Mouse (Mus musculus): ENCODE data around the gene Zbtb46. TPM values are rescaled to one million over a fixed set of nuclear protein-coding genes. Genes with fewer than 3 reads are reported as not detected.
A peak's percentile ranks its signal among the peaks of the same experiment; 100 is the strongest.

The Zbtb46 gene
- polyA plus RNA-seq, 1 experiment from 2014 or later = 10.3 TPM

- Histone ChIP-seq H3K4me3 (ENCODE audit: low read depth, low read length) (peak overlapping the region; percentile 97), H3K27me3 (ENCODE audit: control insufficient read depth, insufficient read depth, low read length) (no peaks in the 10 kb centered on the region), H3K4me2 (peak overlapping the region; percentile 100), H3K4me1 (ENCODE audit: control insufficient read depth, insufficient read depth, low read length) (peaks cover 19% of the 10 kb centered on the region), H3K9me3 (replicated peaks; ENCODE audit: control insufficient read depth, low read length) (no peaks in the 10 kb centered on the region), H3K27ac (ENCODE audit: low read depth, low read length) (peak overlapping the region; percentile 81), H3K9ac (ENCODE audit: low read depth, low read length) (peak overlapping the region; percentile 91), H3K36me3 (ENCODE audit: control insufficient read depth, insufficient read depth, low read length) (no peaks in the 10 kb centered on the region)
- WGBS (ENCODE audit: insufficient replicate concordance) = under 1% methylated on average over 56 of the region's 72 CpGs
- ATAC-seq (replicated peaks; ENCODE audit: insufficient number of reproducible peaks, low FRiP score, low TSS enrichment) = no peak; the same call in 1 of the 2 replicates
Measured at GRCm38 (mm10) chr2:181458411-181459152, 644 bp downstream of the Zbtb46 start.

- H3K4me2 ChIP-seq = peak overlapping the region; percentile 100
- WGBS (ENCODE audit: insufficient replicate concordance) = 4% methylated on average over 15 of the region's 15 CpGs
- H3K4me1 ChIP-seq (ENCODE audit: control insufficient read depth, insufficient read depth, low read length) = peaks cover 12% of the 10 kb centered on the region
- no peaks in the 10 kb centered on the region for H3K9me3 ChIP-seq (replicated peaks; ENCODE audit: control insufficient read depth, low read length)
- no peak for ATAC-seq (replicated peaks; ENCODE audit: insufficient number of reproducible peaks, low FRiP score, low TSS enrichment)
- no peaks in the 10 kb centered on the region for H3K27me3 ChIP-seq (ENCODE audit: control insufficient read depth, insufficient read depth, low read length)
- peak overlapping the region; percentile 91 for H3K9ac ChIP-seq (ENCODE audit: low read depth, low read length)
- H3K36me3 ChIP-seq (ENCODE audit: control insufficient read depth, insufficient read depth, low read length) = no peaks in the 10 kb centered on the region
- H3K4me3 ChIP-seq (ENCODE audit: low read depth, low read length) = peak overlapping the region; percentile 97
- no peak overlapping the region for H3K27ac ChIP-seq (ENCODE audit: low read depth, low read length)
Measured at GRCm38 (mm10) chr2:181457831-181458230, 1.4 kb downstream of the Zbtb46 start.

GRCm38 (mm10) chr2:181455899-181456298 is 3.3 kb downstream of the Zbtb46 start:
- ATAC-seq (replicated peaks; ENCODE audit: insufficient number of reproducible peaks, low FRiP score, low TSS enrichment) = no peak
- Histone ChIP-seq H3K4me1 (ENCODE audit: control insufficient read depth, insufficient read depth, low read length) (peaks cover 8% of the 10 kb centered on the region), H3K4me3 (ENCODE audit: low read depth, low read length) (no peak overlapping the region), H3K4me2 (no peak overlapping the region), H3K27me3 (ENCODE audit: control insufficient read depth, insufficient read depth, low read length) (no peaks in the 10 kb centered on the region), H3K36me3 (ENCODE audit: control insufficient read depth, insufficient read depth, low read length) (no peaks in the 10 kb centered on the region), H3K9me3 (replicated peaks; ENCODE audit: control insufficient read depth, low read length) (no peaks in the 10 kb centered on the region), H3K9ac (ENCODE audit: low read depth, low read length) (no peak overlapping the region), H3K27ac (ENCODE audit: low read depth, low read length) (no peak overlapping the region)
- WGBS (ENCODE audit: insufficient replicate concordance) = 71% methylated on average over 2 of the region's 2 CpGs

- Histone ChIP-seq H3K4me3 (ENCODE audit: low read depth, low read length) (no peak overlapping the region), H3K36me3 (ENCODE audit: control insufficient read depth, insufficient read depth, low read length) (no peaks in the 10 kb centered on the region), H3K4me1 (ENCODE audit: control insufficient read depth, insufficient read depth, low read length) (0 out of 2 replicates have a peak, but pooled peaks cover 2% of the 10 kb centered on the region), H3K9ac (ENCODE audit: low read depth, low read length) (no peak overlapping the region), H3K9me3 (replicated peaks; ENCODE audit: control insufficient read depth, low read length) (no peaks in the 10 kb centered on the region), H3K27me3 (ENCODE audit: control insufficient read depth, insufficient read depth, low read length) (no peaks in the 10 kb centered on the region), H3K27ac (ENCODE audit: low read depth, low read length) (no peak overlapping the region), H3K4me2 (no peak overlapping the region)
- 25% methylated on average over 1 of the region's 1 CpGs for WGBS (ENCODE audit: insufficient replicate concordance)
- no peak for ATAC-seq (replicated peaks; ENCODE audit: insufficient number of reproducible peaks, low FRiP score, low TSS enrichment)
Measured at GRCm38 (mm10) chr2:181453274-181453673, 6.0 kb downstream of the Zbtb46 start.

GRCm38 (mm10) chr2:181452181-181452580 is 7.0 kb downstream of the Zbtb46 start:
- no peaks in the 10 kb centered on the region for H3K9me3 ChIP-seq (replicated peaks; ENCODE audit: control insufficient read depth, low read length)
- 0 out of 2 replicates have a peak, but pooled peaks cover 2% of the 10 kb centered on the region for H3K4me1 ChIP-seq (ENCODE audit: control insufficient read depth, insufficient read depth, low read length)
- H3K4me3 ChIP-seq (ENCODE audit: low read depth, low read length) = no peak overlapping the region
- no peak overlapping the region for H3K9ac ChIP-seq (ENCODE audit: low read depth, low read length)
- H3K27me3 ChIP-seq (ENCODE audit: control insufficient read depth, insufficient read depth, low read length) = no peaks in the 10 kb centered on the region
- H3K4me2 ChIP-seq = no peak overlapping the region
- 74% methylated on average over 4 of the region's 4 CpGs for WGBS (ENCODE audit: insufficient replicate concordance)
- no peak for ATAC-seq (replicated peaks; ENCODE audit: insufficient number of reproducible peaks, low FRiP score, low TSS enrichment)
- no peak overlapping the region for H3K27ac ChIP-seq (ENCODE audit: low read depth, low read length)
- H3K36me3 ChIP-seq (ENCODE audit: control insufficient read depth, insufficient read depth, low read length) = no peaks in the 10 kb centered on the region

GRCm38 (mm10) chr2:181443016-181443415 is 16.2 kb downstream of the Zbtb46 start:
- Histone ChIP-seq H3K36me3 (ENCODE audit: control insufficient read depth, insufficient read depth, low read length) (no peaks in the 10 kb centered on the region), H3K9me3 (replicated peaks; ENCODE audit: control insufficient read depth, low read length) (no peaks in the 10 kb centered on the region), H3K4me1 (ENCODE audit: control insufficient read depth, insufficient read depth, low read length) (peaks cover 2% of the 10 kb centered on the region; the same call in 1 of the 2 replicates), H3K4me2 (no peak overlapping the region), H3K4me3 (ENCODE audit: low read depth, low read length) (no peak overlapping the region), H3K9ac (ENCODE audit: low read depth, low read length) (no peak overlapping the region), H3K27ac (ENCODE audit: low read depth, low read length) (no peak overlapping the region), H3K27me3 (ENCODE audit: control insufficient read depth, insufficient read depth, low read length) (no peaks in the 10 kb centered on the region)
- WGBS (ENCODE audit: insufficient replicate concordance) = 93% methylated on average over 2 of the region's 2 CpGs
- no peak for ATAC-seq (replicated peaks; ENCODE audit: insufficient number of reproducible peaks, low FRiP score, low TSS enrichment)

GRCm38 (mm10) chr2:181438176-181438575 is 21.1 kb downstream of the Zbtb46 start:
- no peaks in the 10 kb centered on the region for H3K36me3 ChIP-seq (ENCODE audit: control insufficient read depth, insufficient read depth, low read length)
- no peaks in the 10 kb centered on the region for H3K27me3 ChIP-seq (ENCODE audit: control insufficient read depth, insufficient read depth, low read length)
- H3K27ac ChIP-seq (ENCODE audit: low read depth, low read length) = no peak overlapping the region
- H3K9me3 ChIP-seq (replicated peaks; ENCODE audit: control insufficient read depth, low read length) = no peaks in the 10 kb centered on the region
- H3K4me1 ChIP-seq (ENCODE audit: control insufficient read depth, insufficient read depth, low read length) = peaks cover 9% of the 10 kb centered on the region; the same call in 1 of the 2 replicates
- no peak for ATAC-seq (replicated peaks; ENCODE audit: insufficient number of reproducible peaks, low FRiP score, low TSS enrichment)
- H3K9ac ChIP-seq (ENCODE audit: low read depth, low read length) = no peak overlapping the region
- no peak overlapping the region for H3K4me3 ChIP-seq (ENCODE audit: low read depth, low read length)
- no peak overlapping the region for H3K4me2 ChIP-seq
- 85% methylated on average over 4 of the region's 4 CpGs for WGBS (ENCODE audit: insufficient replicate concordance)

GRCm38 (mm10) chr2:181436246-181436645 is 23.0 kb downstream of the Zbtb46 start:
- Histone ChIP-seq H3K9ac (ENCODE audit: low read depth, low read length) (no peak overlapping the region), H3K4me1 (ENCODE audit: control insufficient read depth, insufficient read depth, low read length) (peaks cover 9% of the 10 kb centered on the region; the same call in 1 of the 2 replicates), H3K4me3 (ENCODE audit: low read depth, low read length) (no peak overlapping the region), H3K36me3 (ENCODE audit: control insufficient read depth, insufficient read depth, low read length) (no peaks in the 10 kb centered on the region), H3K9me3 (replicated peaks; ENCODE audit: control insufficient read depth, low read length) (no peaks in the 10 kb centered on the region), H3K27me3 (ENCODE audit: control insufficient read depth, insufficient read depth, low read length) (no peaks in the 10 kb centered on the region), H3K4me2 (no peak overlapping the region), H3K27ac (ENCODE audit: low read depth, low read length) (no peak overlapping the region)
- no peak for ATAC-seq (replicated peaks; ENCODE audit: insufficient number of reproducible peaks, low FRiP score, low TSS enrichment)
- WGBS (ENCODE audit: insufficient replicate concordance) = 91% methylated on average over 2 of the region's 2 CpGs

GRCm38 (mm10) chr2:181423834-181424233 is 35.4 kb downstream of the Zbtb46 start:
- 64% methylated on average over 9 of the region's 9 CpGs for WGBS (ENCODE audit: insufficient replicate concordance)
- peaks cover 47% of the 10 kb centered on the region for H3K4me1 ChIP-seq (ENCODE audit: control insufficient read depth, insufficient read depth, low read length)

More at GRCm38 (mm10) chr2:181423834-181424233, 35.4 kb downstream of the Zbtb46 start:
- H3K27me3 ChIP-seq (ENCODE audit: control insufficient read depth, insufficient read depth, low read length) = no peaks in the 10 kb centered on the region
- no peaks in the 10 kb centered on the region; the same call in 1 of the 2 replicates for H3K36me3 ChIP-seq (ENCODE audit: control insufficient read depth, insufficient read depth, low read length)
- 0 out of 2 replicates have a peak overlapping the region, but pooled peaks have one; percentile 22 for H3K27ac ChIP-seq (ENCODE audit: low read depth, low read length)
- H3K9me3 ChIP-seq (replicated peaks; ENCODE audit: control insufficient read depth, low read length) = no peaks in the 10 kb centered on the region
- no peak overlapping the region for H3K4me3 ChIP-seq (ENCODE audit: low read depth, low read length)
- H3K4me2 ChIP-seq = no peak overlapping the region
- no peak for ATAC-seq (replicated peaks; ENCODE audit: insufficient number of reproducible peaks, low FRiP score, low TSS enrichment)
- H3K9ac ChIP-seq (ENCODE audit: low read depth, low read length) = no peak overlapping the region
